Mouse (Mus musculus): ENCODE data around the gene Plcg2. TPM values are rescaled to one million over a fixed set of nuclear protein-coding genes. Genes with fewer than 3 reads are reported as not detected.

Gene Plcg2
- total and polyA plus RNA-seq, 2 experiments from 2014 or later = 1.5 to 2.4 TPM

DNA sequence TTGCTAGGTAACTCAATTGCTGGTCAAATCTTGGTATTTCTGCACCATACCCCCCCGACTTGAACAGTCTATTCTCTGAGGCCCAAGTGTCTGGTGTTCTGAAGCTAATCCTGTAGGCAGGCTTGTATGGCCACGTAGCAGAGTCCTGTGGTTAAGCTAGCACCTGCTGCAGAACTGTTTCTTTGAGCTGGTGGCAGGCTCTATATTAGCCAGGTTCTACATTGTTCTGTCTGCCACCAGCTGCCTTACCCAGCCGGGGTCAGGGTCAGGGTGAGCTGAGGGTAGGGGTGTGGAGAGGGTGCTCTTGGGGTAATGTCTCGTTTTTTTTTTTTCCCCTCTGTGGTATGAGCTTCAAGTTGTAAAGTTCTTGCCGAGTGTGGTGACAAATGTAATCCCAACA lies 31.1 kb downstream of the Plcg2 start:
- H3K4me1 ChIP-seq (ENCODE audit: insufficient read depth, low read length) = no peaks in the 10 kb centered on the region
- no peak for ATAC-seq (ENCODE audit: low FRiP score)
- H3K27ac ChIP-seq (ENCODE audit: low read depth, low read length) = no peak overlapping the region
- no peak for DNase-seq (ENCODE audit: low spot score)
- no peaks in the 10 kb centered on the region for H3K27me3 ChIP-seq (ENCODE audit: insufficient read depth, low read length)
- no peak overlapping the region for H3K4me2 ChIP-seq (ENCODE audit: low read depth, low read length, poor library complexity, severe bottlenecking)
- whole genome bisulfite sequencing = 63% methylated on average over 5 of the region's 5 CpGs
- H3K9ac ChIP-seq (replicated peaks; ENCODE audit: low read length, poor library complexity, severe bottlenecking) = no peak overlapping the region
- H3K4me3 ChIP-seq (ENCODE audit: low read depth, low read length) = no peak overlapping the region
- H3K36me3 ChIP-seq (ENCODE audit: insufficient read depth, low read length) = no peaks in the 10 kb centered on the region
- no peaks in the 10 kb centered on the region for H3K9me3 ChIP-seq (ENCODE audit: low read length)
- TF ChIP-seq CTCF (IDR thresholded peaks at IDR 0.05) = no peak

DNA sequence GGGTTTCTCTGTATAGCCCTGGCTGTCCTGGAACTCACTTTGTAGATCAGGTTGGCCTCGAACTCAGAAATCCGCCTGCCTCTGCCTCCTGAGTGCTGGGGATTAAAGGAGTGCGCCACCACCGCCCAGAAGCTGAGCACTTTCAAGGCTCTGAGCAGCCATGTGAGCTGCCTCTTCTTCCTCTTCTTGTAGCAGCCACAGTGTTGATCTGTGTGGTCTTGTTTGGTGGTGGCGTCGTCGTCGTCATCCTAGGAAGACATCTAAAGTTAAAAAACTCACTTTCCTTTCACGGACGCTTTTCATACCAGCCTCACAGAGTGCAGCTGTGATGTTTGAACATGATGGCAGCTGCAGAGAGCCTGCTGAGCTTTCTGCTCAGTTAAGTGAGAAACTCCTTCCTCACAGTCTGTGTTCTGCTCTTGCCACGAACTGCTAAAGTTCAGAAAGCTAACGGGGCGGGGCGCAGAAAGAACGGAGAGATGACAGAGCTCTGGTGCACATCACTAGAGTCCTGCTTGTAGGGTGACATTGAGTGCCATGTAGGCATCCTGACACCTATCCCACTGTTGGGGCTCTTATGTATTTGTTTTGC lies 34.4 kb downstream of the Plcg2 start:
- Histone ChIP-seq H3K9ac (replicated peaks; ENCODE audit: low read length, poor library complexity, severe bottlenecking) (no peak overlapping the region), H3K36me3 (ENCODE audit: insufficient read depth, low read length) (no peaks in the 10 kb centered on the region), H3K9me3 (ENCODE audit: low read length) (no peaks in the 10 kb centered on the region), H3K4me3 (ENCODE audit: low read depth, low read length) (no peak overlapping the region), H3K4me2 (ENCODE audit: low read depth, low read length, poor library complexity, severe bottlenecking) (no peak overlapping the region), H3K27me3 (ENCODE audit: insufficient read depth, low read length) (no peaks in the 10 kb centered on the region), H3K27ac (ENCODE audit: low read depth, low read length) (no peak overlapping the region), H3K4me1 (ENCODE audit: insufficient read depth, low read length) (no peaks in the 10 kb centered on the region)
- ATAC-seq (ENCODE audit: low FRiP score) = no peak
- TF ChIP-seq CTCF (IDR thresholded peaks at IDR 0.05) = no peak
- WGBS = 84% methylated on average over 13 of the region's 15 CpGs
- no peak for DNase-seq (ENCODE audit: low spot score)

DNA sequence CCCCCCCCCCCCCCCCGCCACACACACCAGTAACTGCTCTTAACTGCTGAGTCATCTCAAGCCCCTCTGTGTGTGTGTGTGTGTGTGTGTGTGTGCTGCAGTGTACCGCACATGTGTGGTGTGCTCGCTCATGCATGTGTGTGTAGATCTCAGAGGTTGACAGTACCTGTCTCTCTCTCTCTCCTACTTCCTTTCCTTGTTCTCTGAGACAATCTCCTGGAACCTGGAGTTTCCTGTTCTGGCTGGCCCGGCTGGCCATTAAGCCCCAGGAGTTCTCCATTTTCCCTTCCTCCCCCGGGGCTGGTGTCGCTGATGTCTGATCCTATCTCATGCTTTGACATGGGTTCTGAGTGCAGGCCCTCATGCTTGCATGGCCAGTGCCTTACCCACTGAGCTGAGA lies 38.8 kb downstream of the Plcg2 start:
- no peak for ATAC-seq (ENCODE audit: low FRiP score)
- no peak overlapping the region for H3K9ac ChIP-seq (replicated peaks; ENCODE audit: low read length, poor library complexity, severe bottlenecking)
- no peaks in the 10 kb centered on the region for H3K27me3 ChIP-seq (ENCODE audit: insufficient read depth, low read length)
- H3K36me3 ChIP-seq (ENCODE audit: insufficient read depth, low read length) = no peaks in the 10 kb centered on the region
- no peak overlapping the region for H3K4me3 ChIP-seq (ENCODE audit: low read depth, low read length)
- no peak overlapping the region for H3K27ac ChIP-seq (ENCODE audit: low read depth, low read length)
- no peak overlapping the region for H3K4me2 ChIP-seq (ENCODE audit: low read depth, low read length, poor library complexity, severe bottlenecking)
- no peak for TF ChIP-seq CTCF (IDR thresholded peaks at IDR 0.05)
- H3K4me1 ChIP-seq (ENCODE audit: insufficient read depth, low read length) = no peaks in the 10 kb centered on the region
- no peak for DNase-seq (ENCODE audit: low spot score)
- no peaks in the 10 kb centered on the region for H3K9me3 ChIP-seq (ENCODE audit: low read length)
- 84% methylated on average over 5 of the region's 6 CpGs for WGBS

DNA sequence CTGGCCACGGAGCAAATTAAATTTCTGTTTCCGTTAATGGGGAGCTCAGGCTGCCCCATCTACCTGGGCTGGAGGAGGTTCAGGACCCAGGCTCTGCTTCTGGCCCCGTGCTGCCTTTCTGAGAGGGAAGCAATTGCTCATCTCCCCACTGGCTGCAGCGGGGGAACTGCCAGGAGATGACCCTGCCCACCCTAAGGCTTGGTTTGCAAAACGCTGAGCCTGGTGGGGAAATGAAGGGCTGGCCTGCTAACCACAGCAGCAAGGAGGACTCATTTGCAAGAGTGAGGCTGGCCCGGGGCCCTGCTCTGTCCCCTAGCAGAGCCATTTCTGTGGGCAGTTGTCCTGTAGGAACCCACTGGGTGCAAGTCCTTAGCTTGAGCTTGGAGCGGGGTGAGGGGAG lies 39.7 kb downstream of the Plcg2 start:
- Histone ChIP-seq H3K27me3 (ENCODE audit: insufficient read depth, low read length) (no peaks in the 10 kb centered on the region), H3K36me3 (ENCODE audit: insufficient read depth, low read length) (no peaks in the 10 kb centered on the region), H3K27ac (ENCODE audit: low read depth, low read length) (no peak overlapping the region), H3K4me1 (ENCODE audit: insufficient read depth, low read length) (no peaks in the 10 kb centered on the region), H3K4me2 (ENCODE audit: low read depth, low read length, poor library complexity, severe bottlenecking) (no peak overlapping the region), H3K4me3 (ENCODE audit: low read depth, low read length) (no peak overlapping the region), H3K9me3 (ENCODE audit: low read length) (no peaks in the 10 kb centered on the region), H3K9ac (replicated peaks; ENCODE audit: low read length, poor library complexity, severe bottlenecking) (no peak overlapping the region)
- DNase-seq (ENCODE audit: low spot score) (no peak), ATAC-seq (ENCODE audit: low FRiP score) (no peak)
- no peak for TF ChIP-seq CTCF (IDR thresholded peaks at IDR 0.05)
- WGBS = 80% methylated on average over 7 of the region's 7 CpGs

DNA sequence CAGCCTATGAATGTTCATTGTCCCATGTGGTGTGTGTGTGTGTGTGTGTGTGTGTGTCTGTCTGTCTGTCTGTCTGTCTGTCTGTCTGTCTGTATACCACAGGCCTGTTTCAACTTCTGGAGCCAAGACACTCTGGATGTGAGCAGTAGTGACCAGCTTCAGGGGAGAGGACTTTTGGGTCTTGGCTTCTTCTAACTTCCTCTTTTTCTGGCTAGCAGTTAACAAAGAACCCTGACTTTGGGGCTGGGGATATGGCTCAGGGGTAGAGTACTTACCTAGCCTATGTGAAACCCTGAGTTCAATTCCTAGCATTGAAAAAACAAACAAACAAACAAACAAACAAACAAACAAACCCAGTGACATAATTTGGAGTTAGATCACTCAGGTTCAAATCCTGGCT lies 44.9 kb downstream of the Plcg2 start:
- no peak for DNase-seq (ENCODE audit: low spot score)
- no peak overlapping the region for H3K4me2 ChIP-seq (ENCODE audit: low read depth, low read length, poor library complexity, severe bottlenecking)
- no peaks in the 10 kb centered on the region for H3K36me3 ChIP-seq (ENCODE audit: insufficient read depth, low read length)
- no peak for TF ChIP-seq CTCF (IDR thresholded peaks at IDR 0.05)
- no peak overlapping the region for H3K27ac ChIP-seq (ENCODE audit: low read depth, low read length)
- no peaks in the 10 kb centered on the region for H3K4me1 ChIP-seq (ENCODE audit: insufficient read depth, low read length)
- no peak overlapping the region for H3K4me3 ChIP-seq (ENCODE audit: low read depth, low read length)
- ATAC-seq (ENCODE audit: low FRiP score) = no peak
- H3K9ac ChIP-seq (replicated peaks; ENCODE audit: low read length, poor library complexity, severe bottlenecking) = no peak overlapping the region
- H3K9me3 ChIP-seq (ENCODE audit: low read length) = no peaks in the 10 kb centered on the region
- H3K27me3 ChIP-seq (ENCODE audit: insufficient read depth, low read length) = no peaks in the 10 kb centered on the region

DNA sequence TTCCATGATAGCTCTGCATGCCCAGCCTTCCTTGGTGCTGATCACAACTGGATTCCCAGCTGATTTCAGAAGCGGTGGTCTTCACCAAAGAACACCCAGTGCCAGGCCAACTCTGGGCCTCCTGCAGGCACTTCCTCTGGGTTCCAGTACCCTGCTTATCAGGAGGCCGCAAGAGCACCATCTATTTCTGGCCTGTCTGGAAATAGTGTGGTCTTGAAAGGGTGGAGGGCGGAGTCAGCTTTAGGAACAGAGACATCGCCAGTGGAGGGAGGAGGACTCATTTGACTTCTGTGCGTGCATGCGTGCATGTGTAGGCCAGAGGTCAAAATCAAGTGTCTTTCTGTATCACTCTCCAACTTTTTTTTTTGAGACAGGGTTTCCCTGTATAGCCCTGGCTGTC lies 45.7 kb downstream of the Plcg2 start:
- no peaks in the 10 kb centered on the region for H3K9me3 ChIP-seq (ENCODE audit: low read length)
- ATAC-seq (ENCODE audit: low FRiP score) = no peak
- H3K4me3 ChIP-seq (ENCODE audit: low read depth, low read length) = no peak overlapping the region
- WGBS = 83% methylated on average over 6 of the region's 6 CpGs
- no peak for TF ChIP-seq CTCF (IDR thresholded peaks at IDR 0.05)
- no peaks in the 10 kb centered on the region for H3K36me3 ChIP-seq (ENCODE audit: insufficient read depth, low read length)
- H3K27me3 ChIP-seq (ENCODE audit: insufficient read depth, low read length) = no peaks in the 10 kb centered on the region
- H3K4me2 ChIP-seq (ENCODE audit: low read depth, low read length, poor library complexity, severe bottlenecking) = no peak overlapping the region
- no peaks in the 10 kb centered on the region for H3K4me1 ChIP-seq (ENCODE audit: insufficient read depth, low read length)
- no peak for DNase-seq (ENCODE audit: low spot score)
- no peak overlapping the region for H3K27ac ChIP-seq (ENCODE audit: low read depth, low read length)
- H3K9ac ChIP-seq (replicated peaks; ENCODE audit: low read length, poor library complexity, severe bottlenecking) = no peak overlapping the region
